Mouse (Mus musculus) layer of hippocampus, adult 8-10 months (tissue): Measurements from ENCODE around the gene Cdh22. TPM values are rescaled to one million over a fixed set of nuclear protein-coding genes. Genes with fewer than 3 reads are reported as not detected.

Source experiments
- DNase-seq, 2 experiments: peaks; one replicate each; pipeline ENCODE4 v3.0.0; 2022; ENCODE audit warnings: low spot score in 2 of 2
- total RNA-seq, 4 experiments: library from RNA; stranded (reverse); gene quantifications; 2 replicates each; pipeline ENCODE4 v1.2.4; 2022

Gene Cdh22
- total RNA-seq, 4 experiments from 2014 or later: 17.8 to 19.7 (median 18.2) TPM

- no peak for DNase-seq
These were observed 16.2 kb upstream of the Cdh22 start for GRCm38 (mm10) chr2:165250903-165251302.

DNA sequence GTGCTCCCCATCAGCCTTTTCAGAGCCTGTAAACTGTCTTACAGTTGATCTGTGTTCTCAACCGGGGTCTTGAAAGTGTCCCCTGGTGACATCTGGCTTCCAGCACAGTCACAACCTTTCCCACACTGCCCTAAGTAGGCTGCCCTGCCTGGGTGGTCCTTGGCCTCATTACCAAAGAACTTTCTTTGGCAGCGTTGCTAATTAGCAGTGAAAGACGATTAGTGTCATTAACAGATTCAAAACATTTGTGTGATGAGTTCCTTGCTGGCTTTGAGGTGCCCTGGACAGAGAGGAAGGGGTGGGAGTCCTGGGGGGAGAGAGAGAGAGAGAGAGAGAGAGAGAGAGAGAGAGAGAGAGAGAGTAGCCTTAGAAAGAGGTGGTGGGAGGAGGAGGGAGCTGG, 14.3 kb upstream of the Cdh22 start:
- no peak for DNase-seq

- DNase-seq: no peak
These were observed 11.7 kb upstream of the Cdh22 start for GRCm38 (mm10) chr2:165246349-165246748.

DNA sequence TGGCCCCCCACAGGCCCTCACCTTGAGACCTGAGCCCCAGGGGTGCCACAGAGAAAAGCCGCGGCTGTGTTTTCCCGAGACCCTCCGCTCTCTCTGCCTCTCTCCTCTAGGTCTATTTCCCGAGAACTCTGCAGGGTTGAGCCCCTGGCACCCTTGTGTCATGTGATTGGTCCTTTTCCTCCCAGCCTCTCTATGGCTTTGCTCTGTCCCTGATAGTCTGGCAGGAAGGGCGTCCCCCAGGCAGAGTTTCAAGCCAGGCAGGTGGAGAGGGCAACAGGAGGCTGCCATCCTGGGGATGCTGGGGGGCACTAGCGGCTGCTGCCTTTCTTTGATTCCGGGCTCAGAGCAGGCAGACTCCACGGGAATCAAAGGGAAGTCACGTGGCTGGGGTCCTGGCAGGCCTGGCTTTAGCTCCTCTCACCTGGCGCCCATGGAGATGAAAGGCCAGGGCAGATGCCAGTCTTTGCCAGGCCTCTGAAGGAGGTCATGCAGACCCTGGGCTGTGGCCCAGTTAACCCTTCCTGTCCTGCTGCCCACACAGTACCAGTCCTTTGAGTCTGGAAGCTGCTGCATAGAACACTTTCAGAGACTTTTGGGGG, 8.6 kb upstream of the Cdh22 start:
- DNase-seq: no peak

GRCm38 (mm10) chr2:165242575-165242974, 7.9 kb upstream of the Cdh22 start:
- no peak for DNase-seq

DNA sequence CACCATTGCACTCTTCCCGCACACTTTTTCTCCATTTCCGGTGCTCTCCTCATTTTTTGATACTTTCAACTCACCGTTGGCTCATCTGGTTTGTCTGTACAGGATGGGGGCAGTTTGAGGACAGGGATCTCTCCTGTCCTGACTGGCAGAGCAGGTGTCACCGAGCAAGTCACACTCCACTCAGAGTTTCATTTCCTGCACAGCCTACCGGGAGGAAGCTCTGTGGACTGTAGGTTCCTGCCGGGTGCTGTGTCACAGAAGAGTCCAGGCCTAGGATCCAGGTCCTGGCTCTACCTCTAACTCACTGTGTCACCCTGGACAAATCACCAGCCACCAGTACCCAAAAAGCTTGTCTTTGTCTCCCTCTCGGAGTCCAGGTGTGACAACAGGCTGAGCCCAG, 7.1 kb upstream of the Cdh22 start:
- DNase-seq: no peak

DNA sequence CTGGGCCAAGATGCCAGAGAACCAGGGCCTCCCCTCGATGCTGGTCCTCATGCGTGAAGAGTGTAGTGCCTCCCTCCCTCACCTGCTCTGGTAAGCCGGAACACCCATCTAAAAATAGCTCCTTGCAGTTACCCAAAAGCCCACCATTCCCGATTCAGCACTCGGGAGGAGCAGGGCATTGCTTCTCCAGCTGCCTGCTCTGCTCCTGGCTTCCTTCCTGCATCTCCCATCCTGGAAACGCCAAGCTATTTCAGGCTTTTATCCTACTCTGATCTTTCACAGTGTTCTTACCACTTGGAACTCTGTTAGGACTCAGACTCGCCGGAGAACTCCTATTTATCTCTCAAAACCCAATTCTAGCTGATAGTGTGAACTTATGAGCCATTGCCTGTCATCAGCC, 5.7 kb upstream of the Cdh22 start:
- no peak for DNase-seq

GRCm38 (mm10) chr2:165239533-165240144, 5.0 kb upstream of the Cdh22 start:
- DNase-seq: no peak

DNA sequence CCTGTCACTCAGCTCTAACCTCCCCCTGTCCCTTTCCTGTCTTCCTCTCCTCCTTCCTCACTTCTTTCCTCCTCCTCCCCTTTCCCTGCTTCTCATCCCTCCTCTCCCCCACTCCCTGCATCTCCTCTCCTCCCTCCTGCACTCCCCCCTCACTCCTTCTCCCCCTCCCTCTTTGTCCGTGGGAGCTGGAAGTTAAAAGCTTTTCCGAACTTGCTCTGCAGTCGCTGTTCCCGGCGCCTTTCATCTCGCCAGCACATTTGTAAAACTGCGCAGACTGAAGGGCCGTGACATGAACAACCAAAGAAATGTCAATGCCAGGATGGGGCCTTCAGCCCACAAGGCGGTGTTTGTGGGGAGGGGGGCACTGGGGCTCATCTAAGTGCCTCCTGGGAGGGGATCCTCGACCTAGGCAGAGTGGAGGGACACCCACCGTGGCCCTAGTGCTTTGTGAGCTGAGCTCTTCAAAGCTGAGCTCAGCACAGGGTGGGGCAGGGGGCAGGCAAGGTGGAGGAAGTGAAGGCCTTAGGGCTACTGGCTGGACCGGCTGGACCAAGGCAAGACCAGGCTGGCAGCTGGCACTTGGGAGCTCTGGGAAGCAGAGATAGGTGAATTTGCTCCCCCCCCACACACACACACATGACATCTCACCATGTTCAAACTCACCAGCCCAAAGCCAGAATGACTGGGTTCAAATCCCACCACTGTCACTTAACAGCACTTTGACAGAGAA, 3.9 kb upstream of the Cdh22 start:
- DNase-seq: no peak

DNA sequence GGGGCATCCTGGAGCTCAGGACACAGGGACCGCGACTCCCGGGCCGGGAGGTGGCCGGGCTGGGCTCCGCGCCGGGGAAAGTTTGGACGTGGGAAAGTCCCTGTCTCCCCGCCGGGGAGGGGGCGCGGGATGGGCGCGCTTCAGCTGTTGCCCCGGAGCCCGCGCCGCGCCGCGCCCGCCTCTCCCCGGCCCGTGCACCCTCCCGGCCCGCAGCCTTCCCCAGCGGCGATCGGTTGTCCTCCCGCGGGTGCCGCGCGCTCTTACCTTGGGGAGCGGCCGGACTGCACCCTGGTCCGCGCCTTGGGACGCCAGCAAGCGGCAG, 401 bp downstream of the Cdh22 start:
- DNase-seq: no peak

GRCm38 (mm10) chr2:165233491-165234290, 962 bp downstream of the Cdh22 start:
- DNase-seq: no peak

DNA sequence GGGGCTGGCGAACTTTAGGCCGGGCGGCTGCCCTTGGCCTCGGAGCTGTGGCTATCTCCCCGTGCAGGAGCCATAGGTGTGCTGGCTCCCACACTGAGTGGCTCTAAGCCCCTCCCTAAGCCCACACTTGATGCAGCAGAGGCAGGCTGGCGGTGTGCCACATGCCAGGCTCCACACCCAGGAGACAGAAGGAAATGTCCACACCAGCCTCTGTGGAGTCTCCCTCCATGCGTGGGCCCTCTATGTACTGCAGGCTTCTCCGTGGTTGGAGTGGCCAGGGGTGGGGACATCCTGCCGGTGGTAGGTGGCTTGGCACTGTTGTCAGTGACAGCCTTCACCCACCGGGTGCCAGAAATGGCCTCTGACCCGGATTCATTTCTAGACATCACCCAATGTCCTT, 5.6 kb downstream of the Cdh22 start:
- no peak for DNase-seq

DNA sequence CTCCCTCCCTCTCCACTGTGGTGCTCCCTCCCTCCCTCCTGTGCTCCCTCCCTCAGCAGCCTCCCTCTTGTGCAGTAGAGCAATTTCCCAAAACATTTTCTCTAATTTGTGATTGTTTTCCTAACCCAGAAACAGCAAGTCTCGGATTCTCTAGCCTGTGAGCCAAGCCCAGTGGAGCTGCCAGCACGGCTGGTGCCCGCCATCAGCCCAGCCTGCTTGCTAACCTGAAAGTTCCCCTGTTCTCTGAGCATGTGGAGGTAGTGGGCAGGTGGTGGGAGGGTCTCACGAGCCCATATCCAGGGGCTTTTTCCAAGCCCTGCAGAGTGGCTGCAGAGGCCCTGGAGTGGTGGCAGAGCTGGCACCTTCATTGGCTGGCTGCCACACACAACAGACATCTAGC, 10.8 kb downstream of the Cdh22 start:
- peak in 1 of 2 experiments; percentile 46 for DNase-seq

DNA sequence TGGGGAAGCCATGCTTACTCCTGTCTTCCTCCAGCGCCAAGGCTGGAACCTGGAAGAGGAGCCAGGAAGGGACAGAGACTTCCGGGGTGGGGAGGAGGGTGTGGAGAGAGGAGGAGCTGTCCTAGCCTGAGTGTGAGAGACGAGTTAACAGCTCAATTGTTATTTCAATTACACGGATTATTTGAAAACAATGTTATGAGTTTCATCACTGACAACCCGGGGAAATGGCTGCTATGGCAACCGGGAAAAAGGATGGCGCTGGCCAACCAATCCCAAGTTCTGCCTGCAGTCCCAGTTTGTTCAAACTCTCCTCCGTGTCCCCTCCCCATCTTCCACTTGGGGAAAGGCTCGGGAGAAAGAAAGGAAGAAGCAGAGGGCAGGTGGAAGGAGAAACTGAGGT, 12.7 kb downstream of the Cdh22 start:
- DNase-seq: no peak

- DNase-seq: no peak
These were observed 14.2 kb downstream of the Cdh22 start for GRCm38 (mm10) chr2:165220347-165220945.

GRCm38 (mm10) chr2:165218954-165219353, 15.7 kb downstream of the Cdh22 start:
- no peak for DNase-seq

DNA sequence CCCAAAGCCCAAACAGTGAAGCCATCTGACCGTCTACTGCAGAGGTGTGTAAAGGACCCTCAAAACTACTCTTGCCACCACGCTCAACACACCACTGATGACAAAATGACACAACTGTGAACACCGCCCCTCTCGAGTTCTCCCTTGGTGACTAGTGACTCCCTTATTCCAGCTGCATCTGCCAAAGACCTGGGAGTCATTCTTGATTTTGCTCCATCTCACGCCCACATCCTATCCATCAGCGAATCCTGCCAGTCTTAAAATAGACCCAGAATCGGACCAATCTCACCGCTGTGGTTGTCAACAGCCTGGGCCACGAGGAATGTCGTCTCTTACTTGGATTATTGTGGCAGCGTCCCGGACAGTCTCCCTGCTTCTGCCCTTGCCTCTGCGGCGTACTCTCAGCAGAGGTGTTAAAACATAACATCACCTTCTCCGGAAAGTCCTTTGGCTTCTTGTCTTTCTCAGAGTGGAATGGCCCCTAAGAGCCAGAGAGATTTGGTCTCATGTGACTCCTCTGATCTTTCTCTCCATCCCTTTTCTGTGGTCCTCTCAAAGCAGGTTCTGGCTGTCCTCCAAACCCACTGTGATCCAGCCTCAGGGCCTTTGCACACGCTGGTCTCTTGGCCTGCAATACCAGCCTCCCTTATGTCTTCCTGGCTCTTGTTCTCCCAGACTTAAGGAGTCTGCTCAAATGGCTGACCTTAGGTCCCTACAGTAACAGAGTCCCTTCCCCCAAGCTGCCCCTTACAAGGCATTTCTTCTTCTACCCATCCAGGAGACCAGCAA, 17.1 kb downstream of the Cdh22 start:
- DNase-seq: no peak

DNA sequence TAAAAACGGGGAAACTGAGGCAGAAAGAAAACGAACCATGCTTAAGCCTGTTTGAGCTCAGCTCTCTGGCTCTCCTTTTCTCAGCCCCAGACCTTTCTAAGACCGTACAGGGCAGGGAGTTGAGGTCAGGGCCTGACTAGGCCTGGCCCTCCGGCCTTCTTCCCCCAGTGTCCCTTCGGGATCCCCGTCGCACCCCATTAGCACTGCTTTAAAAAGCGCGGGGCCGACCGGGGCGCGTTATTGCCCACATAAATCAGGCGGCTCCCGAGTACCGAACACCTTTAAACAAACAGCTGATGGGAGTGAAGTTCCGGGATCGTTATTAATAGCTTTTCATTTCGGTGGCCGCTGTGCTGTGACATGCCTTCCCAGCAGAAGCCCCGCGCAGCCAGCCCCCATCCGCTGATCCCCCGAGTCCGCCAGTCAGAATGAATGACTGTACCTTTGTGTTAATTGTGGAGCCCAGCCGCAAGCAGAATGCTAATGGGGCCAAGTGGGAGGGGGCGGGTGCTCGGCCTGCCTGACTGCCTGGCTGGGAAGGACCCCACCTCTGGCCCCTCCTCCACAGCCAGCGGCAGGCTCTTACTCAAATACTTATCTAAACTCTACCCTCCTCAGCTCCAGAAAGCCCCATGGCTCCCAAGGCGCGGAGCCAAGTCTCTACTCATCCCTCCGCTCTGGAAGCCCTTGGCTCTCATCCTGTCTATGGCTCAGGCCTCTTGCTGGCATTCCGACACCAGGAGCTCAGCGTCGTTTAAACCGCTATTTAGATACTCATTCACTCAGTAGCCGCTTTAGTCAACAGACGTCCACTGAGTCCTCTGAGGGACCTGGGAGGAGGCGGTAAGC, 19.3 kb downstream of the Cdh22 start:
- DNase-seq: no peak

DNA sequence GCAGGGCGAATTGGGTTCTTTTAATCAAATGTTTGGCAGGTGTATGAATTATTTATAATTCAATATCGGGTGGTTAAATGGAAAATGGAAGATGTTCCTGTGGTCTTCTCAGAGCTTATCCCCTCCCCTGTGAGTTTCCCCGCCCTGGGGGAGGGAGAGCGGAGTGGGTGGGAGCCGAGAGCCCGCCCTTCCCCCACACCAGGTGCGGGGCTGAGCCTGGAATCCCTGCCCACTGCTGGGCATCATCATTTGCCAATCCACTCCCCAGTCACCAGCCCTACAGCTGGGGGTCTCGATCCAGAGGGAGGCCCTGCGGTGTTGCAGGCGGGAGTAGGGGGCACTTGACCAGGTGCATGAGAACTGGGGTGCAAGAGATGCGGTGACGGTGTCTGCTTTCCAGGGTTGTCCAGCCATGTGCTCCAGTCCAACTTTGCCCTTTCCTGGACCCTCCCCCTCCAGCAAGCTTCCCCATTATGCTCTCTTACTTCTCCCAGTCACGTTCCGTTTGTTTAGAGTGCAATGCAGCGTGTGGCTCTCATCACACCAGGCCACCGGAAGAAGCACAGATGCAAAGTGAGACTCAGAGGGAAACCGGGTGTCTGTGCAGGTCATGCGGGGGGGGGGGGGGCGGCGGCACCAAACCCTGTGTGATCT, 23.1 kb downstream of the Cdh22 start:
- no peak for DNase-seq

- DNase-seq: no peak
These were observed 23.7 kb downstream of the Cdh22 start for GRCm38 (mm10) chr2:165210948-165211347.
